Mouse (Mus musculus) stomach, postnatal 0 days (tissue): ENCODE data around the gene Rtn4.

Experiments
- CTCF ChIP-seq: IDR thresholded peaks from 2 replicates; pipeline ENCODE4 v1.5.1; 2016; ENCODE audit warnings: antibody characterized with exemption, low read depth, mild to moderate bottlenecking, moderate library complexity
- EP300 ChIP-seq: optimal IDR thresholded peaks from 2 replicates; pipeline ENCODE3; 2016; ENCODE audit warnings: antibody characterized with exemption

- no peak for TF ChIP-seq CTCF
- TF ChIP-seq EP300: no peak
Measured at GRCm38 (mm10) chr11:29749468-29749829, 56.7 kb downstream of the Rtn4 start.
